Mouse (Mus musculus) erythroblast, embryonic 14.5 days (primary cell): ENCODE results near the gene Asap3.

ENCODE experiments used
- GATA1 ChIP-seq: IDR thresholded peaks from 2 replicates; pipeline ENCODE4 v1.6.1; 2012; ENCODE audit warnings: low read length, inconsistent platforms, mixed read lengths
- TAL1 ChIP-seq: IDR thresholded peaks from 3 replicates; pipeline ENCODE4 v1.6.1; 2012; ENCODE audit warnings: low read length, inconsistent platforms, mixed read lengths

DNA sequence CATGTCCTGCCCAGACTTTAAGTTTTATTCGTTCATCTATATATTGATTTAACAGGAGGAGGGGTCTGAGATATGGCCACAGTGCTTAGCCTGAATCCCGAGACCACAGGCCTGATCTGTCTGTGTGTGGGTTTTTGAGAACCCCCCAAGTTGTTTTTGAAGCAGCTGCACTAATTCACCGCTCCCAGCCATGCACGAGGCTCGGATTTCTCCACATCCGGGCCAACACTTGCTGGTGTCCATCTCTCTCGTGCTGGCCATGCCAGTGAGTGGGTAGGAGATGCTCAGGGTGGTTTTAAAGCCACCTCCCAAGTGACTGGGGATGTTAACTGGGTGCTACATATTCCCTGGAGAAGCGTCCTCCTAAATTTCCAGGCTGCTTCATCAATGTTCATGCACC is 41.2 kb upstream of the Asap3 start:
- TF ChIP-seq GATA1 (no peak), TAL1 (no peak)
